Mouse (Mus musculus) left cerebral cortex, adult 8-10 months (tissue): ENCODE results near the gene Psma7. TPM values are rescaled to one million over a fixed set of nuclear protein-coding genes. Genes with fewer than 3 reads are reported as not detected.

ENCODE experiments used
- DNase-seq, 2 experiments: peaks; one replicate each; pipeline ENCODE4 v3.0.0; 2022; ENCODE audit warnings: low spot score in 2 of 2
- total RNA-seq, 4 experiments: library from RNA; stranded (reverse); gene quantifications; 2 replicates each; pipeline ENCODE4 v1.2.4; 2022

Gene Psma7
- total RNA-seq, 4 experiments from 2014 or later = 169 to 186 (median 174) TPM

- no peak for DNase-seq
These were observed 36.4 kb downstream of the Psma7 start for GRCm38 (mm10) chr2:180005656-180006351.

DNA sequence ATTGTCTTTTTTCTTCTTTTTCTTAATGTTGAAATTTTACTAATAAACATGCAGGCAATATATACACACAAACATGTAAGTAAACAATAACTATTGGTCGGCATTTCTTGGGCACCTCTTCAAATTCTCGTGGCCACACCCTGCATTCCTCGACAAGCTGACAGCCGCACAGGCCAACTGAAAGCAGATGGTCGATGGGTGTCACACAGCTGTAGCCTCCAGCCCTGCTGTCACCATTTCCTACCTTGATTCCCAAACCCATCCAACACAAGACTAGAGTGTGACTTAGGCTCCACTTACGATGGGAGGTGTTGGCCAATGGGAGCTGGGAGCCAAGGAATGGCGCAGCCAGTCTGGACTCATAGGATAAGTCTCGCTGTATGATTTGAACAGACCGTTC, 40.6 kb downstream of the Psma7 start:
- DNase-seq = no peak

DNA sequence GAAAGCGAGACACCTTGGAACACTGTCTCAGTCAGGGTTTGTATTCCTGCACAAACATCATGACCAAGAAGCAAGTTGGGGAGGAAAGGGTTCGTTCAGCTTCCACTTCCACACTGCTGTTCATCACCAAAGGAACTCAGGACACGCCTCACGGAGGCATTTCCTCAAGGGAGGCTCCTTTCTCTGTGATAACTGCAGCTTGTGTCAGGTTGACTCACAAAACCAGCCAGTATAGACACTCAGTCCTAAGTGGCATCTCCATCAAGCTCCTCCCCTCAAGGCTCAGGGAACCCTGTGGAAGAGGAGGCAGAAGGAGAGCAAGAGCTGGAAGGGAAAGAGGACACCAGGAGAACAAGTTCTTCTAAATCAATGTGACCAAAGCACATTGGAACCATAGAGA, 43.8 kb downstream of the Psma7 start:
- DNase-seq = no peak

- no peak for DNase-seq
These were observed 49.2 kb downstream of the Psma7 start for GRCm38 (mm10) chr2:179993071-179993470.

DNA sequence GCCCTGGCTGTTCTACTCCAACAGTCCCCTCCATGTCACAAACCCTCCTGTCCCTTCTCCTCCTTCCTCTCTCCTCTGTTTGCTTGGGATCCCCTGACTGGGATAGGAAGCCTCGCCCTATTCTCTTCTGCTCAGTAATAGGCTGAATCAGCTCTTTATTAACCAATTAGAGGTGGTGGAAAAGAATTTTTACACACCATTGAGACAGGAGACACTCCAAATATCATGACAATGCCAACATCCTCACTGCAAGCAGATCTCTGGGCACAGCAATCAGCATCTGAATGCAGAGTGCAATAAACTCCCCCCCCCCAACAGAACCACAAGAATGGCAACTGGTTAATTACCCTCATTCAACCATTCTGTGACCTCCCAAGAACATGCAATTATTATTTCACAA, 53.1 kb downstream of the Psma7 start:
- DNase-seq = no peak

GRCm38 (mm10) chr2:179986437-179987022, 55.7 kb downstream of the Psma7 start:
- no peak for DNase-seq

Other genes starting within 250 kb of the Psma7 start
- gene Taf4, start 65.8 kb downstream of the Psma7 start, total RNA-seq = 10 to 100 TPM; 21.2 to 28.4 (median 24.7) TPM
- 100 to 1,000 TPM in 3 of 4 experiments, 10 to 100 TPM in 1; 99.1 to 113 (median 109) TPM for gene Lsm14b, start 17.4 kb downstream of the Psma7 start, total RNA-seq
- gene Ss18l1, start 76 bp upstream of the Psma7 start, total RNA-seq = 10 to 100 TPM; 37.1 to 40.6 (median 38.9) TPM
- 10 to 100 TPM; 14.8 to 18.1 (median 16.8) TPM for gene Mtg2, start 28.2 kb upstream of the Psma7 start, total RNA-seq
- gene Hrh3, start 62.1 kb upstream of the Psma7 start, total RNA-seq = 100 to 1,000 TPM in 3 of 4 experiments, 10 to 100 TPM in 1; 95.0 to 129 (median 126) TPM
- gene Osbpl2, start 76.9 kb upstream of the Psma7 start, total RNA-seq = 10 to 100 TPM; 56.0 to 59.0 (median 58.3) TPM
- gene Adrm1, start 129.1 kb upstream of the Psma7 start, total RNA-seq = 100 to 1,000 TPM; 107 to 109 (median 108) TPM
- gene Lama5, start 183.4 kb upstream of the Psma7 start, total RNA-seq = 10 to 100 TPM in 1 of 4 experiments, 1 to 10 TPM in 3; 5.9 to 11.1 (median 7.3) TPM
- gene Rps21, start 214.9 kb upstream of the Psma7 start, total RNA-seq = 100 to 1,000 TPM; 616 to 845 (median 743) TPM
- 10 to 100 TPM; 27.2 to 31.6 (median 27.7) TPM for gene Cables2, start 231.1 kb upstream of the Psma7 start, total RNA-seq
- not detected for gene Rbbp8nl, start 247.4 kb upstream of the Psma7 start, total RNA-seq